Mouse (Mus musculus) midbrain, embryonic 13.5 days (tissue): ENCODE measurements around the gene Btbd6. TPM values are rescaled to one million over a fixed set of nuclear protein-coding genes. Genes with fewer than 3 reads are reported as not detected.
A peak's percentile ranks its signal among the peaks of the same experiment; 100 is the strongest.

Experiments
- ATAC-seq: fragments of 200-750 bp; cut with Nextera tagmentation; 2 replicates; pipeline ENCODE4 v1.8.0; 2017; ENCODE audit warnings: mild to moderate bottlenecking, moderate TSS enrichment, moderate library complexity
- H3K27ac ChIP-seq: fragments of 300-500 bp; sonication (generic); 2 replicates; pipeline ENCODE4 v1.5.1; 2015; ENCODE audit warnings: inconsistent platforms, mild to moderate bottlenecking, moderate library complexity
- H3K27me3 ChIP-seq: fragments of 300-500 bp; sonication (generic); 2 replicates; pipeline ENCODE4 v1.6.1; 2015; ENCODE audit warnings: mild to moderate bottlenecking, inconsistent platforms
- H3K36me3 ChIP-seq: fragments of 300-500 bp; sonication (generic); 2 replicates; pipeline ENCODE4 v1.6.1; 2015; ENCODE audit warnings: mild to moderate bottlenecking, inconsistent platforms
- H3K4me1 ChIP-seq: fragments of 300-500 bp; sonication (generic); replicated peaks from 2 replicates; pipeline ENCODE4 v1.6.1; 2015; ENCODE audit warnings: inconsistent platforms
- H3K4me2 ChIP-seq: fragments of 300-500 bp; sonication (generic); replicated peaks from 2 replicates; pipeline ENCODE4 v1.6.1; 2015; ENCODE audit warnings: moderate library complexity, mild to moderate bottlenecking, inconsistent platforms
- H3K4me3 ChIP-seq: fragments of 300-500 bp; sonication (generic); replicated peaks from 2 replicates; pipeline ENCODE4 v1.5.1; 2015; ENCODE audit warnings: mild to moderate bottlenecking, inconsistent platforms
- H3K9ac ChIP-seq: fragments of 300-500 bp; sonication (generic); replicated peaks from 2 replicates; pipeline ENCODE4 v1.6.1; 2015; ENCODE audit warnings: mild to moderate bottlenecking, inconsistent platforms
- H3K9me3 ChIP-seq: fragments of 300-500 bp; sonication (generic); 2 replicates; pipeline ENCODE4 v1.6.1; 2016; ENCODE audit warnings: mild to moderate bottlenecking, inconsistent platforms
- WGBS: fragments of 180-500 bp; shearing (Covaris S2); methylation state at CpG from one replicate; pipeline ENCODE4 v1.1.7; 2015; 5-methylcytosine and 5-hydroxymethylcytosine counted together
- polyA plus RNA-seq: library from polyadenylated mRNA; unstranded; fragments of >200 nt; fragmentation: Nextera tagmentation; extraction: Ambion mirVana; gene quantifications from 2 replicates; pipeline ENCODE4 v1.2.1, GENCODE M21; 2015

Gene Btbd6
- polyA plus RNA-seq, 1 experiment from 2014 or later, result 37.8 TPM

DNA sequence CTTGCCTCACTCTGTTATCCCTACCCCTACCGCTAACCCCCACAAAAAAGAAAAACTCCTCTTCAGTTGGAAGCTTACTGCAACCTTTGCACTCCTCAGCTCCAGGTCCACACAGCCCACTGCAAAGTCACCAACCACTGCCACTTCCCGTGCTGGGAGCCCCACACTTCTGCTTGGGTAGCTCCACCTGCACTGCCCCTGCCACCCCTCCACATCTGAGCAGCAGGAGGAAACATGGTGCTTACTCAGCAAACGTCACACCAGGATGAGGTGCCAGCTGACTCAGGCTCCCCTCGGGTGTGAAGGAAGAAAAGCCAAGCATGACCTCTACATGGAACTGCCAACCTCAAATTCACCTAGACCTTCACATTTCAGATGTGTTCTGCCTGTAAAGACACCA is 17.9 kb downstream of the Btbd6 start:
- H3K9ac ChIP-seq, result no peak overlapping the region
- WGBS, result 84% methylated on average over 4 of the region's 4 CpGs
- no peaks in the 10 kb centered on the region for H3K27me3 ChIP-seq
- no peak for ATAC-seq
- no peak overlapping the region for H3K4me3 ChIP-seq
- no peaks in the 10 kb centered on the region for H3K9me3 ChIP-seq
- no peak overlapping the region for H3K4me2 ChIP-seq
- peaks cover 34% of the 10 kb centered on the region for H3K36me3 ChIP-seq
- peaks cover 22% of the 10 kb centered on the region for H3K4me1 ChIP-seq
- H3K27ac ChIP-seq, result no peak overlapping the region

- Histone ChIP-seq H3K27me3 (no peaks in the 10 kb centered on the region), H3K4me2 (peak overlapping the region; percentile 88), H3K4me3 (peak overlapping the region; percentile 85), H3K36me3 (peaks cover 9% of the 10 kb centered on the region; the same call in 1 of the 2 replicates), H3K27ac (peak overlapping the region; percentile 93), H3K9me3 (no peaks in the 10 kb centered on the region), H3K9ac (peak overlapping the region; percentile 94), H3K4me1 (peaks cover 35% of the 10 kb centered on the region)
- WGBS, result 2% methylated on average over 55 of the region's 56 CpGs
- no peak; the same call in 1 of the 2 replicates for ATAC-seq
These were observed 23.4 kb downstream of the Btbd6 start for GRCm38 (mm10) chr12:112999569-113000293.

GRCm38 (mm10) chr12:113000294-113001132 is 24.2 kb downstream of the Btbd6 start, which contains the start of gene Brf1:
Gene Brf1 (minus strand): TSS chr12:113000704.
- peak within 1 kb of the TSS; percentile 93 for H3K27ac ChIP-seq
- H3K4me3 ChIP-seq, result peak within 1 kb of the TSS; percentile 85
- H3K27me3 ChIP-seq, result no peaks in the 10 kb centered on the region
- H3K9ac ChIP-seq, result peak within 1 kb of the TSS; percentile 94
- H3K4me2 ChIP-seq, result peak within 1 kb of the TSS; percentile 88
- peak; percentile 96 for ATAC-seq
- 0% methylated on average over 87 of the region's 96 CpGs for WGBS
- H3K36me3 ChIP-seq, result peaks cover 9% of the 10 kb centered on the region; the same call in 1 of the 2 replicates
- peaks cover 35% of the 10 kb centered on the region for H3K4me1 ChIP-seq
- no peaks in the 10 kb centered on the region for H3K9me3 ChIP-seq

DNA sequence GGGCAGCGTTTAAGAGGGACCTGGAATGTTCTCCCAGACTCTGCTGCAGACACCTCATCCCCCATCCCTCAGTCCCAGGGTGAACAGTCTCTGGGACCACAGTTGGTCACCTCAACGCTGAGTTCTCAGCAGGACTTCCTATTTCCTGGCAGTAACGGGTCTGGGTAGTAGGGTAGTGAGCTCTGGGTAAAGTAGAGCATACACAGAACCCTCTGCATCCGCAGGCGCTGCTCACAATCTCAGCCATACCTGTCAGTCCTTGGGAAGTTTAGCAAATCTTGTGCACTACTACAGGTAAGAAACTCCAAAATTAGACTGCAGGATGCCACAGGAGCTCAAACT is 24.8 kb downstream of the Btbd6 start:
- no peaks in the 10 kb centered on the region for H3K27me3 ChIP-seq
- peaks cover 35% of the 10 kb centered on the region for H3K4me1 ChIP-seq
- H3K36me3 ChIP-seq, result peaks cover 9% of the 10 kb centered on the region; the same call in 1 of the 2 replicates
- H3K4me2 ChIP-seq, result peak overlapping the region; percentile 88
- 5% methylated on average over 5 of the region's 5 CpGs for WGBS
- H3K4me3 ChIP-seq, result peak overlapping the region; percentile 85
- no peaks in the 10 kb centered on the region for H3K9me3 ChIP-seq
- peak overlapping the region; percentile 93 for H3K27ac ChIP-seq
- H3K9ac ChIP-seq, result peak overlapping the region; percentile 94
- no peak for ATAC-seq

DNA sequence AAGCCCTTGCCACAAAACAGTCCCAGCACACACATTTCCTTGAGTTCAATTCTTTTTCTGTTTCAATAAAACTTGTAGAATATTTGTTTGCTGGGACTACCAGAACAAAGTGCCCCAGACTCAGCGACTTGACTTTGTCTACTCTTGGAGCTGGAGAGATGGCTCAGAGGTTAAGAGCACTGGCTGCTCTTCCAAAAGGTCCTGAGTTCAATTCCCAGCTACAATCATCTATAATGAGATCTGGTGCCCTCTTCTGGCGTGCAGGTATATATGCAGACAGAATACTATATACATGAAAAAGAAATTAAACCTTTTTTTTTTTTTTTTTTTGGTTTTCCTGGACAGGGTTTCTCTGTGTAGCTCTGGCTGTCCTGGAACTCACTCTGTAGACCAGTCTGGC is 26.4 kb downstream of the Btbd6 start:
- Histone ChIP-seq H3K36me3 (no peaks in the 10 kb centered on the region), H3K4me3 (no peak overlapping the region), H3K9ac (no peak overlapping the region), H3K27me3 (no peaks in the 10 kb centered on the region), H3K9me3 (no peaks in the 10 kb centered on the region), H3K27ac (no peak overlapping the region), H3K4me1 (peaks cover 27% of the 10 kb centered on the region), H3K4me2 (no peak overlapping the region)
- 43% methylated on average over 2 of the region's 2 CpGs for WGBS
- no peak for ATAC-seq

DNA sequence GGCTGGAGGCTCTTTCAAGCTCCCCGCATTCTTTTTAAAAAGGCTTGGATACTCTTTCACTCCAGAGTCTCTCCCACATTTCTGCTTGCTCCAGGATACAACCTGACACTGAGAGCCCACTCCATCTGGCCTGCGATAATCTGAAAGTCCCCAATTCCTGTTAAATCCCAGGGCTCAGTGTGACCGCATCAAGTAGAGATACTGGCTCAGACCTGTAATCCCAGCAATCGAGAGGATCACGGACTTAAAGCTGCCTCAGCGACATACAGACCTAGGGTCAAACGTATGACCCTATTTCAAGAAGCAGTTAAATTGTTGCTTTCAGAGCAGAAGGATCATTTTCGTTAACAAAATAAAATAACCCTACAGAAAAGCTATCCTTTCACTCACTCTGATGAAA is 27.7 kb downstream of the Btbd6 start:
- no peak overlapping the region for H3K4me3 ChIP-seq
- H3K4me2 ChIP-seq, result no peak overlapping the region
- 81% methylated on average over 8 of the region's 8 CpGs for WGBS
- H3K36me3 ChIP-seq, result no peaks in the 10 kb centered on the region
- H3K27ac ChIP-seq, result no peak overlapping the region
- H3K9ac ChIP-seq, result no peak overlapping the region
- peaks cover 15% of the 10 kb centered on the region for H3K4me1 ChIP-seq
- no peaks in the 10 kb centered on the region for H3K9me3 ChIP-seq
- ATAC-seq, result no peak
- H3K27me3 ChIP-seq, result no peaks in the 10 kb centered on the region

DNA sequence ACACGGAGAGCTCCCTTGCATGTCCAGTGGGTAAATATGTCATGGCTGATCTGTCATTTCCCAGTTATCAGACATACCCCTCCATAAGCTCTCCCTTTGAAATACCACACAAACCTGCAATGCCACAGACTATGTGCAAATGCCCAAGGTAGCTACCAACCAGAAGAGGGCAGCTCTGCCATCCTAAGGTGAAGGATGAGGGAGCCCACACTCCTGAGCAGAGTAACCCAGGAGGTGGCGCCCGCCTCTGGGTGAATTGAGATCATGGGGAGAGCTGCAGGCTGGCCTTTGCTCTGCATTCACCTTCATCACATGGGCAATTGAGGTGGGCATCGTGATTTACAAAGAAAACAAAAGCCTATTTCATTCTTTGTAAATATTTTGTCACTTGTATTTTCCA is 28.7 kb downstream of the Btbd6 start:
- Histone ChIP-seq H3K9ac (no peak overlapping the region), H3K27me3 (no peaks in the 10 kb centered on the region), H3K4me2 (no peak overlapping the region), H3K27ac (no peak overlapping the region), H3K9me3 (no peaks in the 10 kb centered on the region), H3K4me3 (no peak overlapping the region), H3K36me3 (no peaks in the 10 kb centered on the region), H3K4me1 (peaks cover 8% of the 10 kb centered on the region)
- no peak for ATAC-seq
- 26% methylated on average over 4 of the region's 4 CpGs for WGBS

DNA sequence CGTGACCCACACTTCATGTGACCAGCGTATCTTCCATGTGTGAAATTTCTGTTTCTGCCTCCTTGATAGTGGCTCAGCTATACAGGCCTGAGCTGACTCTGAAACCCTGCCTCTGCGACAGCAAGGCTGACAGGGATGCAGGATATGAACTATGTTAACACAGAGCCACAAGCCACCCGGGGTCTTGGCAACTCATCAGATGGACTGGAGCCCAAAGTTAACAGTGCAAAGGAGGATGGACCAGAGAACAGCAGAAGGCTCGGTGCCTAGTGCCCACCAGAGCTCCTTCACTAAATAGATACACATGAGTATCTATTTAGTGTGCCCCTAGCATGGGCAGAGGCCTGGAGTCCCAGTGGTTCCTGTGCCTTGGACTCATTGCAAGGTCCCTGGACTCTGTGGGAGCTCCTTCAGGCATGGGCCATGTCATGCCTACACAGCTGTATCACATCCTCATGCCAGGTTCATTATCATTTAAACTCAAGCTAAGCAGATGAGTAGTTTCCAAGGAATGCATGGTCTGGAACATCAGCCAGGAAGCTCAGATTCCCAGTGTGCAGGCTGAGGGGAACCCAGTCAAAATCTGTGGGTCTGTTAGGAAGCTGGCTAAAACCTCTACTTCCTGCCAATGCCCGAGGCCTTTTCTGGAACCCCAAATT is 35.5 kb downstream of the Btbd6 start:
- Histone ChIP-seq H3K4me1 (peaks cover 31% of the 10 kb centered on the region), H3K9me3 (no peaks in the 10 kb centered on the region), H3K4me3 (no peak overlapping the region), H3K9ac (no peak overlapping the region), H3K27me3 (no peaks in the 10 kb centered on the region), H3K4me2 (no peak overlapping the region), H3K27ac (no peak overlapping the region), H3K36me3 (no peaks in the 10 kb centered on the region)
- WGBS, result 93% methylated on average over 6 of the region's 6 CpGs
- no peak for ATAC-seq

- Histone ChIP-seq H3K27me3 (no peaks in the 10 kb centered on the region), H3K4me1 (peaks cover 37% of the 10 kb centered on the region), H3K27ac (peak overlapping the region; percentile 95), H3K9ac (peak overlapping the region; percentile 76; the same call in 1 of the 2 replicates), H3K9me3 (no peaks in the 10 kb centered on the region), H3K4me2 (no peak overlapping the region), H3K4me3 (no peak overlapping the region), H3K36me3 (no peaks in the 10 kb centered on the region)
- ATAC-seq, result no peak
- WGBS, result 90% methylated on average over 5 of the region's 5 CpGs
These were observed 36.2 kb downstream of the Btbd6 start for GRCm38 (mm10) chr12:113012443-113012842.

- peak overlapping the region; percentile 76 for H3K9ac ChIP-seq
- H3K9me3 ChIP-seq, result no peaks in the 10 kb centered on the region
- H3K4me3 ChIP-seq, result peak overlapping the region; percentile 95; the same call in 1 of the 2 replicates
- no peak for ATAC-seq
- no peaks in the 10 kb centered on the region for H3K36me3 ChIP-seq
- peak overlapping the region; percentile 66 for H3K4me2 ChIP-seq
- peaks cover 43% of the 10 kb centered on the region for H3K4me1 ChIP-seq
- 69% methylated on average over 3 of the region's 3 CpGs for WGBS
- H3K27me3 ChIP-seq, result no peaks in the 10 kb centered on the region
- H3K27ac ChIP-seq, result peak overlapping the region; percentile 95
These were observed 36.8 kb downstream of the Btbd6 start for GRCm38 (mm10) chr12:113013021-113013491.

DNA sequence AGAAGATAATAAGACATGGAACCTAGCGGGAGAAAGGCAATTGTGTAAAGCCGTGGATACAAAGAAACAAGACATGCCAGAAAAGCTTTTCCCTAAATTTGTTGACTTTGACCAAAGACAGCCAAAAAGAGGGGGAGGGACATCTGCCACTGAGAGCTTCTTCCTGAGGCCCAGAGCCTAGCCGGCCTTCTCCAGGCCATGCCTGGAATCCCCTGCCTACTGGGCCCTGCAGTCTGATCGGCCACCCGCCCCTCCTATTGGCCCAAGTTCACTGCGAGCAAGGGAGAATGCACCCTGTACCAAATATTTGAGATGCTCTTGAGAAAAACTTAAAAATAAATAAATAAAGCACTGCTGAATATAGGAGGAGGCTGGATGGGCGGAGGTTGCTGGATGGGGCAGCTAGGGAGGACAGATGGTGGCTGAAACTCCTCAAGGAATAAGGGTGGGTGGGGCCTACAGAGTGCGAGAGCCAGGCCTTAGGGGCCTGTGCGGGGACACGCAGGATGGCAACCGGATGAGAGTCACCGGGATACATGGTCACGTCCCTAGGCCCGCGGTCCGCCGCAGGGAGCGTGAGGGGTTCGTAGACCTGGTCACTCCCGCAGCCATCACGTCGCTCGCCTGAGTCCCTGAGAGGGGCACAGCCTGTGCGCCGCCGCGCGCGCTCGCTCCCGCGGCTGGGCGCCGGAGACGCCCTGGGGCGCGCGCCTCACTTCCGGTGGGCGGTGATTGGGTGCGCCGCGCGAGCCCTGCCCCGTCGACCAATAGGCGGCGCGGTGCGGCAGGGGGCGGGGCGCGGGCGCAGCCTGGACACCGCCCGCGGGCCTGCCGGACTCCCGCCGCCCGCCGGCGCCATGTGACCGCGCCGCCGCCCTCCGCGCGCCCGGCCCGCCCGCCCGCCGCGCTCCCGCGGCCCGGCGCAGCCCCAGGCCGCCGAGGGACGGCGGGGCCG is 37.6 kb downstream of the Btbd6 start, which contains the start of gene Pacs2:
Gene Pacs2 (plus strand): TSS at position 905 of the 955 bp plus-strand sequence.
- ATAC-seq, result peak; percentile 91
- Histone ChIP-seq H3K4me3 (peak within 1 kb of the TSS; percentile 95), H3K36me3 (no peaks in the 10 kb centered on the region), H3K4me1 (peaks cover 43% of the 10 kb centered on the region), H3K27ac (peak within 1 kb of the TSS; percentile 95), H3K4me2 (peak within 1 kb of the TSS; percentile 77), H3K9ac (peak within 1 kb of the TSS; percentile 97), H3K27me3 (no peaks in the 10 kb centered on the region), H3K9me3 (no peaks in the 10 kb centered on the region)
- WGBS, result 3% methylated on average over 51 of the region's 85 CpGs
